Mouse (Mus musculus) retina, postnatal 1 day (tissue): ENCODE measurements at regions not wholly inside any gene's neighbourhood (a gene's known extent, or its start where the extent isn't known, plus 50 kb on each side); places are given as distances from the start of the nearest gene placed in this dataset.
"Not testable (repeated sequence)": the region's sequence is repeated elsewhere in the genome, so short reads cannot be mapped to it uniquely, and the experiment has no call there.

Experiments used
- DNase-seq: peaks from one replicate; pipeline ENCODE4 v3.0.0-alpha.2; 2012

DNA sequence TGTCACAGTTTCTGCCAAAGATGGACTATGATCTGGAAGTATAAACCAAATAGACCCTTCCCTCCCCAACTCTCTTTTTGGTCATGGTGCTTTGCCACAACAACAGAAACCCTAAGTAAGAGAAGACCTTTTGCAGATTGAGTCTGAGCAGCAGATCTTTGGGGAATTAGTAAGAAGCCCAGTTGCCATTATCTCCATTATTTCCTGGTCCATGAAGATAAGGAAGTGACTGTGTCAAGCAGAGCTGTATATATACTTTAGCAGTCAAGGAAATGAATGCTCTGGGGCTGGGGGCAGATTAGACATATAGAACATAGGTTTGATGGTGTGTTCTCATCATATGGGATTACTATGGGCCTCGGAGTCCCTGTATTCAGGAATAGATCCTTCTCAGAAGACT is 117.8 kb upstream of the C9orf72 start:
- no peak for DNase-seq

DNA sequence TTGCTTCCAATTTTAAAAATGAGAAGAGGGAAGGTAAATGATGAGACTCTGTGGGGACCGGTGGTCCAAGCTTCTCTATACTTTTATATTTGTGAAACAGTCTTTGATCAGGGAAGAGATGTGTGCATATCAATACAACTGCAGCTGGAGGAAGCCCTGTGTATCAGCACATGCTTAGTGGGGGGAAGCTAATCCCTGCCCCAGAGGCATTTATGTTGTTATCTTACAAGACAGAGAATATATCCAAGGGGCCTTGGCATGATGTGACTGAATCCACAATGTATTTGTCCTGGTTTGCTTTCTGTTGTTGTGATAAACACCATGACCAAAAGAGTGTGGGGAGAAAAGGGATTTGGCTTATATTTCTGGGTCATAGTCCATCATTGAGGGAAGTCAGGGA is 105.2 kb upstream of the C9orf72 start:
- DNase-seq: no peak

DNA sequence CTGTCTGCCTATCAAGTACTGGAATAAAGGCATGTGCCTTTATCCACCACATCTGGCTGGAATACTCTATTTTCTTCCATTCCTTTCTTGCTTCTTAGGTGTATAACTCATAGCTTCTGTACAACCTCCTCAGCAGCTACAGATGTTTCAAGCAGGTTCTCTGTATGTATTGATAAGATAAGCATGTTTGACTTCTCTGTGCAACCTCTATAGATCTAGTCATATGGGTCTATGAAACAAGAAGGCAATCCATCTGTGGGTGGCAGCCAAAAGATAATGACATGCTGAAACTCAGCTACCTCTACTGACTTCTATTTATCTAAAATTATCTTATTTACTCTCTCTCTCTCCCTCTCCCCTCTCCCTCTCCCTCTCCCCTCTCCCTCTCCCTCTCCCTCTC is 99.3 kb upstream of the C9orf72 start:
- DNase-seq: no peak

DNA sequence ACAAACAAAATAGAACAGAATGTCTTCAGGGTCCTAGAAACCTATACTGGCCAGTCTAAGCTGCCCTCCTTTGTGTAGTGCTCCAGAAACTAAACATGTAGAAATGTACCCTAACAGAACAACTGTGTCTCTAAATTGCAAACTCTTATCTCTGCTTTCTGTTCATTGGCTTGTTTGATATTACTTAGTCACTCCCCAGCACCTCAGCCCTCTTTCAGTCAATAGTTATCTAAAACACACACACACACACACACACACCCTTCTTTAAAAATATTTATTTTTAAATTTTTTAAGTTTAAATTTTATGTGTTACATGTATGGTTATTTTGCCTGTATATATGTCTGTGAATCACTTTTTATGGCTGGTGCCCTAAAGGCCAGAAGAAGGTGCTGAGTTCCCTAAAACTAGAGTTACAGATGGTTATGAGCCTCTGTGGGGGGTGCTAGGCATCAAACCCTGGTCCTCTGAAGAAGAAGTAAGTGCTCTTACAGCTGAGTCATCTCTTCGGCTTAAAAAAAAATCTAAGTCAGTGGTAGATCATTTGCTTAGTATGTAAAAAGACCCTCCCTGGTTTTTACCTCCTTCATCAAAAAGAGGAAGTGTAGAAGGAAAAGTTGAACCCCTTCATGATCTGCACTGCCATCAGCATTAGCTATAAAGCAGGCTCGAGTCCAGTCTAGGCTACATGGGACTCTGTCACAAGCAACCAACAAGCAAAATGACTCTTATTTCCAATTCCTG is 96.6 kb upstream of the C9orf72 start:
- no peak for DNase-seq

DNA sequence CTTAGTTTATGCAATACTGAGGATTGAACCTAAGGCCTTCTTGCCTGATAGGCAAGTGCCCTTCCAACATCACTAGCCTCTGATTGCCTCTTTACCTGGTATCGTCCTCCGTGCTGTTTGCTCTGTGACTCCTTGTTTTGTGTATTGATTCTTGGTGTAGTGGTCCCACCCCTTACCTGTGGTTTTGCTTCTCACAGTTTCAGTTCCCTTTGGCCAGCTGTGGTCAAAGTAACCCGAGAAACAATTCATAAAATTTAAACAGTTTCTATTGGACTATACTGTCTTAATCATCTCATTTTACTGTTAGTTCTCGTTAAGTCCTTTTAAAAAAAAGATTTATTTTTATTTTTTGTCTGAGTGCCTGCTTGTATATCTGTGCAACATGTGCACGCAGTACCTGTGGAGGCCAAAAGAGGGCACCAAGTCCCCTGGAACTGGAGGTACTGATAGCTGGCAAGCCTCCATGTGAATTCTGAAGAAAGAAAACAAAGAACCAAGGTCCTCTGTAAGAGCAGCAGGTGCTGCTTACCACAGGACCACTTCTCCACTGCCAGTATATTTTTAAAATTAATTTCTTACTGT is 84.5 kb upstream of the C9orf72 start:
- DNase-seq: peak; percentile 51

DNA sequence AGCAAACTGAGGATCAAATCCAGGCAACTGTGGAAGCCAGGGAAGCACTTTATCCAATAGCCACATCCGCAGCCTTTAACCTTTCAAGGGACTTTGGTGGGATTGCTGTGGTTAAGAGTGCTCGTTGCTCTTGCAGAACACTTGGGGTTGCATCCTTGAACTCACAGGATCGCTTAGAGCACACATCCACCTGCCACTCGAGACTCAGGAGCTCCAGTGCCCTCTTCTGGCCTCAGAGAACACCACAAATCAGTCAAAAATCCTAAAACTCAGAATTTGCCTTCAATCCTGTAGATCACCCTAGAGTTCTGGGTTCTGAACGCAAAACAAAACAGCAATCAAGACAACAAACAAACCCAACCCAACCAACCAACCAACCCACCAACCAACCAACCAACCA is 82.2 kb upstream of the C9orf72 start:
- DNase-seq: no peak

DNA sequence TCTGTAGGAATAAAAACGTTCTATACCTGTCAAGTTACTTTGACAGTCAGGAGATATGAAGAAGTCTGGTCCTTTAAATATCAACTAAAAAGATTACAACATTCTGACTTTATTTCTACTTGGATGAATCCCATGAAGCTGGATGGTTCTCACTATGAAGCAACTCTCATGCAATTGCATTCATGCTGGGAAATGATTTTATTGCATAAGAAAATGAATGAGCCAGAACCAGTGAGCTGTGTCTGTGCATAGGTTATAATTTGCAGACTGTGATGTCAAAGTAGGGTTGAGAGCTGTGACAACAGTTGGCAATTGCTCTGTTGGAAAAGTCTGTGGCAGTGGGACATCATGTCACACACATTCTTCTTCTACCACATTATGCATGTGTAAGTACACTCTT is 79.2 kb upstream of the C9orf72 start:
- no peak for DNase-seq

DNA sequence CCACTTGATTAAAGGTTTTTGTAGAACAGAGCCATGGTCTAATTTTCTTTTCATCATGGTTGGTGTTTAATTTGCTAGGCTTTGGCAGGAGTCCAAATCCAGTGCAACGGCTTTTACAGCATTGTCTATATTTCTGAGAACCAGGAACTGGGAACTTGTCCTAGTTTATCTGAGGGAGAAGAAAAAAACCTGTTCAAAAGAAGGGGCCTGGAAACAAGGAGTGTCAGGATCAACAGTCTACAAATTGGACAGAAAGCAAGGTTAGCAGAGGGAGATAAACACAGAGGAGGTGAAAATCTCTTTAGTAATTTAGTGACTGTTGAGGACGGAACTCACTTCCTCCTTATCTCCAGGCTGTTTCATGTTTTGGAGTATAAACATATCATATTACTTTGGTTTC is 74.9 kb upstream of the C9orf72 start:
- peak; percentile 80 for DNase-seq

DNA sequence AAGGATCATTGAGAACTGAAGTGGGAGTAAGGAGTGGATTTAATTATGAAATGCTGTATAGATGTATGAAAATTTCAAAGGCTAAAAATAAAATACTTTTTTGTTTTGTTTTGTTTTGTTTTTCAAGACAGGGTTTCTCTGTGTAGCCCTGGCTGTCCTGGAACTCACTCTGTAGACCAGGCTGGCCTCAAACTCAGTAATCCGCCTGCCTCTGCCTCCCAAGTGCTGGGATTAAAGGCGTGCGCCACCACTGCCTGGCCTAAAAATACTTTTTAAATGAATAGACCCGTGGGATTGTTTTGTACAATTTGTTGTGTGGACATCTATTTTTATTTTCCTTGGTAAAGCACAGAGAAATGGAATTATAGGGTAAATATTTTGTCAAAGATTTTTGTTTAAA is 74.4 kb upstream of the C9orf72 start:
- DNase-seq: not testable (repeated sequence)

DNA sequence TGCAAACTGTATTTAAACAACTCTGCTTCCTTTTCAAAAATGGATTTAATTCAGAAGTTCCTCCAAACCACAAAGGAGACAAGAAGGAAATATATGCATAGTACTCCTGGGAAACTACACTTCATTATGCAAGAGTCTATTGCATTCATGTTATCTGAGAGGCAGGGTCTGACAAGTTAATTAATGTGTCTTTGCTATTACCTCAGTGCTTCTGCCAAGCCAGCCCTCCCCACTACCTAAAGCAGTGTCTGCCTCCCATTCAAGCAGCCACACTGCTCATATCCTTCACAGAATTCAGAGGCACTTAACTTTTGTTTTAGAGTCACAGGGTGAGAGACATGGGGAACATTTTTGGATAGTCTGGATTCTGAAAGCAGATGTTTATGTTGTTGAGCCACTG is 58.6 kb upstream of the C9orf72 start:
- no peak for DNase-seq
